Mouse (Mus musculus): ENCODE data around the gene Cdh11.

DNA sequence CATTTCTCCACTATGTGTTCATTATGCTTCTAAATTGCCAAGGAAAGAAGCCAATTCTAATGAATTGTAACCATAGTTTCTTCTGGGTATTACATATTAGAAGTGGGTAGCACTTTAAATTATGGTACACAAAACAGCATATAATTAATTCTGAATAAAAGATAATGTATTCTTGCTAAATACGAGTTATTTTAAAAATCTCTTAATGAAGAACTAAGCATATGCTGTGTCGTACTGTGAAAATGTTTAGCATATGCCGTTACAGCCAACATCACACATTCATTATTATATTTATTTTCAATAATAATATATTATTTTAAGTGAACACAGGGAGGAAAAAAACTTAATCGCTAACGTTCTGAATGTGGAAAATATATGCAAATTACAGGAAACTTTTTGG, 31.6 kb downstream of the Cdh11 start:
- TF ChIP-seq CTCF (conservative IDR thresholded peaks at IDR 0.05; ENCODE audit: low read length) (no peak), POU5F1 (IDR thresholded peaks at IDR 0.05; ENCODE audit: borderline replicate concordance, low read length) (no peak), NANOG (IDR thresholded peaks at IDR 0.05; ENCODE audit: borderline replicate concordance, low read length) (no peak)
